Mouse (Mus musculus) small intestine, adult 2 months (tissue): Measurements from ENCODE around the gene Ankrd52.

Experiments used
- CTCF ChIP-seq: fragments of 200-500 bp; IDR thresholded peaks from 2 replicates; pipeline ENCODE4 v1.5.1; 2012; ENCODE audit warnings: low read depth, mild to moderate bottlenecking, control low read depth, inconsistent platforms, low read length, moderate library complexity, mixed read lengths; ENCODE audit not compliant: insufficient replicate concordance, insufficient read length; ENCODE audit errors: extremely low read depth
- POLR2A ChIP-seq: fragments of 200-500 bp; IDR thresholded peaks from 2 replicates; pipeline ENCODE4 v1.6.1; 2012; ENCODE audit warnings: low read depth, mild to moderate bottlenecking, control low read depth, inconsistent platforms, low read length, moderate library complexity

GRCm38 (mm10) chr10:128347541-128347940 lies 29.4 kb upstream of the Ankrd52 start:
- TF ChIP-seq POLR2A (no peak), CTCF (no peak)
